ENCODE assay signal across 18 mouse cellular contexts in the genomic region with DNA sequence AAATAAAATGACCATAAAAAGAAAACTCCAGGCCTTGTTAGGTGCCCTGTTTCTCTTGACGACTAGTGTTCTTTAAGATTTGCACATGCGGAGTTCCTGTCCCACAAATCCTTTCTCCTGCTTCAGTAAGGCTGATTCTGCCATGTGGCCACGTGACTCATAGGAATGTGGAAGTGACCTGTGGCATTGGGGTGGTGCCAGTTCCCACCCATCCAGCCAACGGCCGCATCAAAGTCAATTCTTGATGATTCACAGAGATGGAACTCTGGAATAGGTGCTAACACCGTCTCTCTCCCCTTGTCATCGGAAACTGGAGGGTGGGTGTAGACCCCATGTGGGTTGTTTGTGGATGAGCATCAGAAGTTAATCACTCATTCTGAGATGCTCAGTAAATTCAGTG.
DNase-seq lines count a peak whose midpoint lies in the region.
"Had no signal": no experiment of that assay in that cellular context is flagged by ENCODE, and none has a peak within 500 bp of the region (broad histone marks: within the 10 kb centered on the region; RNA-seq: fewer than 3 reads in every experiment).

No protein-coding gene starts in this region.

- DNase-seq in 3134 (ENCODE audit: extremely low read depth, insufficient read length, low spot score) (peak; percentile 46), 3T3-L1 (ENCODE audit: low read depth, low spot score) (peak; percentile 37), ZHBTc4 (ENCODE audit: low read depth, low spot score) (peak; percentile 25), adipocyte (ENCODE audit: low spot score) (no peak)
- peak; percentile 62 for DNase-seq in Muller cell, postnatal 12 days (ENCODE audit: inconsistent ontology term)
- no peak for DNase-seq in right cerebral cortex, postnatal 4 days
- DNase-seq in kidney, adult 9 months = no peak
- DNase-seq: adrenal gland, adult 8-10 months; adrenal gland, postnatal 25 days; B cell, adult 2 months; cerebellum, adult 11-12 months; cerebellum, adult 8-10 months; cerebellum, postnatal 10 days; cerebellum, postnatal 36 days; embryo, embryonic 11 days; gastrocnemius, postnatal 10 days; gastrocnemius, postnatal 36 days; kidney, adult 2 months had no signal

Comparison
In these comparisons a context has a peak if more than half of its experiments do, and no peak if none do; other contexts are left out.
1. DNase-seq: peak in 3134 (single experiment), 3T3-L1 (single experiment), Muller cell, postnatal 12 days (single experiment) and ZHBTc4 (single experiment); none in adipocyte (single experiment), right cerebral cortex, postnatal 4 days (single experiment) and kidney, adult 9 months (single experiment).